Mouse (Mus musculus) megakaryocyte, embryonic 14.5 days (primary cell): ENCODE data around the gene Mettl22.

Experiments used
- FLI1 ChIP-seq: IDR thresholded peaks from 2 replicates; pipeline ENCODE4 v1.6.1; 2012; ENCODE audit warnings: low read length, inconsistent platforms, mixed read lengths
- GATA1 ChIP-seq: IDR thresholded peaks from 3 replicates; pipeline ENCODE4 v1.6.1; 2012; ENCODE audit warnings: mixed read lengths, low read length, inconsistent platforms, borderline replicate concordance

DNA sequence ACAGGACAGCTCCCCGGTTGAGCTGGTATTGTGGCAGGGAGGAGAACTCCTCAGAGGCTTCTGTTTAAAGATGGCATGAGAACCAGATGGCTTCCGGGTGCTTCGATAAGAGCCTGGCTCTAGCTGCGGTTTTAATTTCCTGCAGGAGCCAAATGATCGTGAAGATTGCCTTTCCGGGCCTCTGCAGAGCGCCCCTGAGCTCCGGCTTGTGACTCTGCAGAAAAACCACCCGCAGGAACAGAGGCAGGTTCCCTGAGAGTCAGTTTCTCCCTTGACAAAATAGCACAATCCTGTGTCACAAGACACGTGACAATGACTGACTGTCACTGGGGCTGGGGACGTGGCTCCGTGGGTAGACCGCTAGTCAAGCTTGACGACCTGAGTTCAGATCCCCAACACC, 59.4 kb downstream of the Mettl22 start:
- TF ChIP-seq GATA1 (no peak), FLI1 (no peak)
